Mouse (Mus musculus): ENCODE measurements around the gene Ubald2. TPM values are rescaled to one million over a fixed set of nuclear protein-coding genes. Genes with fewer than 3 reads are reported as not detected.

Gene Ubald2
- total RNA-seq, 1 experiment, result 106 TPM

DNA sequence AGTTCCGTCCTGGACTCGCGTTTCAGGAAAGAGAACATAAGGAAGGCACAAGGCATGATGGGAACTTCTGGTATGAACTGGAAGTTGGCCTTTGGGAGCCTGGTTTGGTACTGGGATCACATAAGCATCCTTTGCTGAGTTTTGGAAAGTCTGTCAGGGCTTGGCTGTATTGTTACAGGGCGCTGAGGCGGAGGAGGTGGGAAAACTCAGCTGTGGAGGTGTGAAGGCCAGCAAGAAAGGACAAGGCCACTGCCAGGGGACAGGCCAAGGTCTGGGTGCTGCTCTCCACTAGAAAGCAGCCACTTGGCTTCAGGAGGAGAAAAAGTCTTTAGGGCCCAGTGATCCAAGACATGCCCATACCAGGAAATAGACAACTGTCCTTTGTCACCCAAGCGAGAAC lies 9.4 kb downstream of the Ubald2 start:
- TF ChIP-seq ZC3H11A (IDR thresholded peaks at IDR 0.05; ENCODE audit: borderline replicate concordance, low read depth, low read length) (no peak), ZNF384 (IDR thresholded peaks at IDR 0.05; ENCODE audit: low read depth, low read length) (no peak), MAFK (IDR thresholded peaks at IDR 0.05; ENCODE audit: insufficient read depth, low read depth, low read length) (no peak), CHD2 (IDR thresholded peaks at IDR 0.05; ENCODE audit: low read depth, low read length) (no peak), HCFC1 (IDR thresholded peaks at IDR 0.05; ENCODE audit: borderline replicate concordance, insufficient read depth, low read length) (no peak)
- no peak overlapping the region for H3K27ac ChIP-seq (ENCODE audit: insufficient read depth, low read depth, low read length, poor library complexity, severe bottlenecking)
- in situ Hi-C loops (cut with MboI; ENCODE audit: low sequenced_read_pairs in 2 of 2, unreplicated experiment in 2 of 2), result loop anchor here in 1 of 2 experiments (10.0 kb wide), 1 partner anchor 129 kb away; no protein-coding TSS in a partner anchor
- DNase-seq (ENCODE audit: low read depth, low spot score), result no peak
- no peak overlapping the region for H3K4me3 ChIP-seq (ENCODE audit: insufficient read depth in 1 of 2, low read depth in 1 of 2, low read length in 2 of 2, poor library complexity in 1 of 2, severe bottlenecking in 1 of 2)
- peaks cover 10% of the 10 kb centered on the region; the same call in 1 of the 2 replicates for H3K36me3 ChIP-seq (ENCODE audit: control insufficient read depth, insufficient read depth, low read length, poor library complexity, severe bottlenecking)
- no peak overlapping the region for H3K9ac ChIP-seq (ENCODE audit: insufficient read depth, low read depth, low read length, poor library complexity, severe bottlenecking)
- H3K4me1 ChIP-seq (ENCODE audit: control insufficient read depth in 2 of 2, insufficient read depth in 2 of 2, low read length in 2 of 2, poor library complexity in 1 of 2), result peaks cover 0 to 50% of the 10 kb centered on the region in 2 experiments; a peak in 2 of 4 replicates
- H3K9me3 ChIP-seq (ENCODE audit: control insufficient read depth, insufficient read depth, low read depth, low read length), result no peaks in the 10 kb centered on the region

DNA sequence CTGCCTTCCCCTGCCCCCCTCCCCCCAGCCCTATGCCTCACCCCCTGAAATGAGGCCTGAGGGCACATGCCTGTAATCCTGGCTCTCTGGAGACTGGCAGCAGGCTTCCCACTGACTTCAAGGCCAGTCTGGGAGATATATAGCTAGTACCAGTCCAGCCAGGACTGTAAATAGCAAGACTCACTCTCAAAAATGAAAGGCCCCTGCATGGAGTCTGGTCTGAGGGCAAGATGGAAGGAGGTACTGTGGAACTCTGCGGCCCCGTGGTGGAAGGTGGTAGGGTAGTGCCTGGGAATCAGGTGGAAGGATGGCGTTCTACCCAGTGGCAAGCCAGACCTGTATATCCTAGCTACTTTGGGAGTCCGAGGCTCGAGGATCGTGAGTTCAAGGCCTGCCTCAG lies 10.0 kb downstream of the Ubald2 start:
- no peak for DNase-seq (ENCODE audit: low read depth, low spot score)
- H3K27ac ChIP-seq (ENCODE audit: insufficient read depth, low read depth, low read length, poor library complexity, severe bottlenecking), result no peak overlapping the region

DNA sequence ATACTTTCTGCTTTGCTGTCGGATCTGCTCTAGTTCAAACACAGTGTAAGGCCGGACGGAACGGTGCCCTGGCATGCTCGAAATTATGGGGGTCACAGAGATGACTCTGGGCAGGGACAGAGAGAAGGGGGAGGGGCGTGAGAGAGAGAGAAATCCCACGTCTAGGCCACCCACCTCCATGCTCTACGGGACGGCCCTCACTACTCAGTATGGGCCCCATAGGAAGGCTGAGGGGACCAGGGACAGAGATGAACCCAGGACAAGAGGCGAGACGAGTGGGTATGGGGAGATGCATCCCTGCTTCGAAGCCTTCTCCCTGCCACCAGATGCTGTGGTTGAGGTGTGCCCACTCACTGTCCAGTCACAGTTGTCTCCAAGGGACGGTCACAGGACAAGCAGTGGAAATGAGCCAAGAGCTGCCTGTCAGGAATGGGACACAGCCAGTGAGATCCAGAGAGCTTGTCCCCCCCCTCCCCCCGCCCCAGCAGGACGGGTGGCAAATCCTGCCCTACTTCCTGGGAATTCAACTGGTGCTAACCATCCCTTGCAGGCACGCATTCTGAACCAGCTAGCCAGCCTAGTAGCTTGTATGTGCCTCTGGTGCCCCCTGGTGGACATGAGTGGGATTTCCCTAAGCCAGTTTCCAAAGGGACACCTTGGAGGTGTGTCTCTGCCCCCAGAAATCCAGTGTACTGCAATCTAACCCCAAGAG lies 11.9 kb downstream of the Ubald2 start:
- no peak overlapping the region for H3K27ac ChIP-seq (ENCODE audit: insufficient read depth, low read depth, low read length, poor library complexity, severe bottlenecking)
- H3K36me3 ChIP-seq (ENCODE audit: control insufficient read depth, insufficient read depth, low read length, poor library complexity, severe bottlenecking), result peaks cover under 1% of the 10 kb centered on the region; the same call in 1 of the 2 replicates
- TF ChIP-seq ZC3H11A (IDR thresholded peaks at IDR 0.05; ENCODE audit: borderline replicate concordance, low read depth, low read length), result peak; percentile 99
- TF ChIP-seq ZNF384 (IDR thresholded peaks at IDR 0.05; ENCODE audit: low read depth, low read length), result no peak
- H3K4me3 ChIP-seq (ENCODE audit: insufficient read depth in 1 of 2, low read depth in 1 of 2, low read length in 2 of 2, poor library complexity in 1 of 2, severe bottlenecking in 1 of 2), result peak overlapping the region in 1 of 2 experiments; percentile 31; a peak in 1 of 4 replicates
- in situ Hi-C loops (cut with MboI; ENCODE audit: low sequenced_read_pairs in 2 of 2, unreplicated experiment in 2 of 2), result loop anchor here (5.0 to 10.0 kb wide), 2 partner anchors 128 to 131 kb away; no protein-coding TSS in a partner anchor
- peaks cover 0 to 38% of the 10 kb centered on the region in 2 experiments; a peak in 2 of 4 replicates for H3K4me1 ChIP-seq (ENCODE audit: control insufficient read depth in 2 of 2, insufficient read depth in 2 of 2, low read length in 2 of 2, poor library complexity in 1 of 2)
- peak; percentile 93 for DNase-seq (ENCODE audit: low read depth, low spot score)
- H3K9ac ChIP-seq (ENCODE audit: insufficient read depth, low read depth, low read length, poor library complexity, severe bottlenecking), result no peak overlapping the region
- H3K9me3 ChIP-seq (ENCODE audit: control insufficient read depth, insufficient read depth, low read depth, low read length), result no peaks in the 10 kb centered on the region

More for the DNA sequence above, 10.0 kb downstream of the Ubald2 start:
- H3K4me1 ChIP-seq (ENCODE audit: control insufficient read depth in 2 of 2, insufficient read depth in 2 of 2, low read length in 2 of 2, poor library complexity in 1 of 2), result peaks cover 0 to 50% of the 10 kb centered on the region in 2 experiments; a peak in 2 of 4 replicates
- in situ Hi-C loops (cut with MboI; ENCODE audit: low sequenced_read_pairs in 2 of 2, unreplicated experiment in 2 of 2), result loop anchor here in 1 of 2 experiments (10.0 kb wide), 1 partner anchor 129 kb away; no protein-coding TSS in a partner anchor
- H3K36me3 ChIP-seq (ENCODE audit: control insufficient read depth, insufficient read depth, low read length, poor library complexity, severe bottlenecking), result peaks cover 9% of the 10 kb centered on the region; the same call in 1 of the 2 replicates
- no peak overlapping the region for H3K4me3 ChIP-seq (ENCODE audit: insufficient read depth in 1 of 2, low read depth in 1 of 2, low read length in 2 of 2, poor library complexity in 1 of 2, severe bottlenecking in 1 of 2)
- TF ChIP-seq ZC3H11A (IDR thresholded peaks at IDR 0.05; ENCODE audit: borderline replicate concordance, low read depth, low read length) (no peak), HCFC1 (IDR thresholded peaks at IDR 0.05; ENCODE audit: borderline replicate concordance, insufficient read depth, low read length) (no peak), CHD2 (IDR thresholded peaks at IDR 0.05; ENCODE audit: low read depth, low read length) (no peak), MAFK (IDR thresholded peaks at IDR 0.05; ENCODE audit: insufficient read depth, low read depth, low read length) (no peak), ZNF384 (IDR thresholded peaks at IDR 0.05; ENCODE audit: low read depth, low read length) (no peak)
- H3K9me3 ChIP-seq (ENCODE audit: control insufficient read depth, insufficient read depth, low read depth, low read length), result no peaks in the 10 kb centered on the region
- H3K9ac ChIP-seq (ENCODE audit: insufficient read depth, low read depth, low read length, poor library complexity, severe bottlenecking), result no peak overlapping the region

- TF ChIP-seq ZC3H11A (IDR thresholded peaks at IDR 0.05; ENCODE audit: borderline replicate concordance, low read depth, low read length), result no peak
- no peak for TF ChIP-seq HCFC1 (IDR thresholded peaks at IDR 0.05; ENCODE audit: borderline replicate concordance, insufficient read depth, low read length)
- no peak for TF ChIP-seq ZNF384 (IDR thresholded peaks at IDR 0.05; ENCODE audit: low read depth, low read length)
- no peak for TF ChIP-seq CHD2 (IDR thresholded peaks at IDR 0.05; ENCODE audit: low read depth, low read length)
- Histone ChIP-seq H3K4me1 (ENCODE audit: control insufficient read depth in 2 of 2, insufficient read depth in 2 of 2, low read length in 2 of 2, poor library complexity in 1 of 2) (peaks cover 0 to 35% of the 10 kb centered on the region in 2 experiments; a peak in 2 of 4 replicates), H3K9me3 (ENCODE audit: control insufficient read depth, insufficient read depth, low read depth, low read length) (no peaks in the 10 kb centered on the region), H3K36me3 (ENCODE audit: control insufficient read depth, insufficient read depth, low read length, poor library complexity, severe bottlenecking) (no peaks in the 10 kb centered on the region), H3K9ac (ENCODE audit: insufficient read depth, low read depth, low read length, poor library complexity, severe bottlenecking) (peak overlapping the region; percentile 66), H3K27ac (ENCODE audit: insufficient read depth, low read depth, low read length, poor library complexity, severe bottlenecking) (no peak overlapping the region), H3K4me3 (ENCODE audit: insufficient read depth in 1 of 2, low read depth in 1 of 2, low read length in 2 of 2, poor library complexity in 1 of 2, severe bottlenecking in 1 of 2) (peak overlapping the region; percentile 31 to 56)
- in situ Hi-C loops (cut with MboI; ENCODE audit: low sequenced_read_pairs in 2 of 2, unreplicated experiment in 2 of 2), result loop anchor here (5.0 to 10.0 kb wide), 2 partner anchors 129 to 132 kb away; no protein-coding TSS in a partner anchor
- DNase-seq (ENCODE audit: low read depth, low spot score), result no peak
Measured at GRCm38 (mm10) chr11:116446308-116446887, 12.5 kb downstream of the Ubald2 start.
